Mouse (Mus musculus): Measurements from ENCODE around the gene Snrnp70. TPM values are rescaled to one million over a fixed set of nuclear protein-coding genes. Genes with fewer than 3 reads are reported as not detected.

The Snrnp70 gene
- polyA plus RNA-seq, 1 experiment from 2014 or later, result 95.7 TPM

GRCm38 (mm10) chr7:45336319-45336718 is 59.2 kb downstream of the Snrnp70 start:
- ATAC-seq, result no peak
- Histone ChIP-seq H3K4me3 (ENCODE audit: low read depth, low read length) (no peak overlapping the region), H3K9me3 (replicated peaks; ENCODE audit: control insufficient read depth, low read length) (no peaks in the 10 kb centered on the region), H3K36me3 (ENCODE audit: control insufficient read depth, insufficient read depth, low read length) (no peaks in the 10 kb centered on the region), H3K27me3 (replicated peaks; ENCODE audit: control insufficient read depth, insufficient read depth, low read length) (peaks cover 7% of the 10 kb centered on the region), H3K4me2 (ENCODE audit: low read length) (no peak overlapping the region), H3K4me1 (ENCODE audit: control insufficient read depth, insufficient read depth, low read length) (peaks cover 32% of the 10 kb centered on the region), H3K27ac (ENCODE audit: low read depth, low read length) (no peak overlapping the region), H3K9ac (ENCODE audit: low read length) (no peak overlapping the region)
- no peak for DNase-seq (ENCODE audit: low spot score)
- WGBS, result 92% methylated on average over 4 of the region's 4 CpGs

DNA sequence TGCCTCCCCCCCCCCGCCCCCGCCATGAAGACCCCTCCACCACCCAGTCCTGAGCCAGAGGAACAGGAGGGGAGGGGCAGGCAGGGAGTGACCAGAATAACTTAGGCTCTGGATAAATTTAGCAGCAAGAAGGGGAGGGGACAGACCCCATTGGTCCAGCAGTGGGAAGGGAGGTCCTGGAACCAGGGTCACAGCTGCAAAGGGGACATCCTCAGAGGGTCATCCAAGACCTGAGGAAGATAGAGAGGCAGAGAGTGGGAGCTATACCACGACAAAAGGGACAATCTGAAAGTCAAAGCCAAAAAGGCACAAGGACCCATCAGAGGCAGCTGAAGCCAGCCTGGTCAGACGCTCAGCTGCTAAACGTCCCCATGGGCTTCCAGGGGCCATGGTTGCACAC is 60.5 kb downstream of the Snrnp70 start, which contains the start of gene Hrc:
Gene Hrc (plus strand): TSS at position 235 of the 400 bp plus-strand sequence.
- no peak for DNase-seq (ENCODE audit: low spot score)
- peak within 1 kb of the TSS; percentile 92 for H3K4me2 ChIP-seq (ENCODE audit: low read length)
- 38% methylated on average over 5 of the region's 5 CpGs for WGBS

DNA sequence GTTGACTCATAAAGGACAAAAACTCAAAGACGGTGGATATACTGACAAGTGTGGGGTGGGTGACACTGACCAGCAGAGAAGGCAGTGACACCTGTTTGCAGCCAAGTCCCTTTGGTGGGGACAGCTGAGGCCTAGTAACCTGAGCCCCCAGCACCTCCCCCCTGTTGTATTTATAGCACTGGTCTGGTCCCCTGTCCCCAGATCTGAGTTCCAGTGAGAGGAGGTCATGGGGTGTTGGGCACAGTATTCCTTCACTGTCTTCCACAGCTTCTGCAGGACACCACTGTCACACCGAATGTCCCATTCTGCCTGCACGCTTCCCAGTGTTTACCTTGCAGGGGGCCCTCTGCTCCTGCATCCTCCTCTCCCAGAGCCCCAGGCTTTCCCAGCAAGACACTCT is 60.9 kb downstream of the Snrnp70 start:
- Histone ChIP-seq H3K27me3 (replicated peaks; ENCODE audit: control insufficient read depth, insufficient read depth, low read length) (peaks cover 7% of the 10 kb centered on the region), H3K4me2 (ENCODE audit: low read length) (no peak overlapping the region), H3K36me3 (ENCODE audit: control insufficient read depth, insufficient read depth, low read length) (no peaks in the 10 kb centered on the region), H3K9ac (ENCODE audit: low read length) (no peak overlapping the region), H3K9me3 (replicated peaks; ENCODE audit: control insufficient read depth, low read length) (no peaks in the 10 kb centered on the region), H3K27ac (ENCODE audit: low read depth, low read length) (no peak overlapping the region), H3K4me1 (ENCODE audit: control insufficient read depth, insufficient read depth, low read length) (peaks cover 19% of the 10 kb centered on the region), H3K4me3 (ENCODE audit: low read depth, low read length) (no peak overlapping the region)
- DNase-seq (ENCODE audit: low spot score) (no peak), ATAC-seq (no peak)
- WGBS, result 30% methylated on average over 3 of the region's 3 CpGs

More for the DNA sequence above, 60.5 kb downstream of the Snrnp70 start, which contains the start of gene Hrc:
- no peak within 1 kb of the TSS; the same call in 1 of the 2 replicates for H3K9ac ChIP-seq (ENCODE audit: low read length)
- H3K27me3 ChIP-seq (replicated peaks; ENCODE audit: control insufficient read depth, insufficient read depth, low read length), result peaks cover 7% of the 10 kb centered on the region
- no peak within 1 kb of the TSS for H3K27ac ChIP-seq (ENCODE audit: low read depth, low read length)
- no peaks in the 10 kb centered on the region for H3K36me3 ChIP-seq (ENCODE audit: control insufficient read depth, insufficient read depth, low read length)
- no peaks in the 10 kb centered on the region for H3K9me3 ChIP-seq (replicated peaks; ENCODE audit: control insufficient read depth, low read length)
- H3K4me3 ChIP-seq (ENCODE audit: low read depth, low read length), result no peak within 1 kb of the TSS
- ATAC-seq, result no peak
- H3K4me1 ChIP-seq (ENCODE audit: control insufficient read depth, insufficient read depth, low read length), result peaks cover 23% of the 10 kb centered on the region

- H3K4me1 ChIP-seq (ENCODE audit: control insufficient read depth, insufficient read depth, low read length), result peaks cover 10% of the 10 kb centered on the region
- DNase-seq (ENCODE audit: low spot score), result peak; percentile 80
- H3K9ac ChIP-seq (ENCODE audit: low read length), result peak within 1 kb of the TSS; percentile 71
- H3K36me3 ChIP-seq (ENCODE audit: control insufficient read depth, insufficient read depth, low read length), result no peaks in the 10 kb centered on the region
- H3K9me3 ChIP-seq (replicated peaks; ENCODE audit: control insufficient read depth, low read length), result no peaks in the 10 kb centered on the region
- peak; percentile 78 for ATAC-seq
- peaks cover 3% of the 10 kb centered on the region for H3K27me3 ChIP-seq (replicated peaks; ENCODE audit: control insufficient read depth, insufficient read depth, low read length)
- peak within 1 kb of the TSS; percentile 27; the same call in 1 of the 2 replicates for H3K27ac ChIP-seq (ENCODE audit: low read depth, low read length)
- H3K4me2 ChIP-seq (ENCODE audit: low read length), result peak within 1 kb of the TSS; percentile 92
- under 1% methylated on average over 38 of the region's 38 CpGs for WGBS
- H3K4me3 ChIP-seq (ENCODE audit: low read depth, low read length), result peak within 1 kb of the TSS; percentile 53
These were observed 62.0 kb downstream of the Snrnp70 start, which contains the start of gene Trpm4 for GRCm38 (mm10) chr7:45333431-45333982. TSS of gene Trpm4 (minus strand) at chr7:45333780.

- Histone ChIP-seq H3K27ac (ENCODE audit: low read depth, low read length) (0 out of 2 replicates have a peak overlapping the region, but pooled peaks have one; percentile 27), H3K4me3 (ENCODE audit: low read depth, low read length) (peak overlapping the region; percentile 53)
- WGBS, result 3% methylated on average over 22 of the region's 22 CpGs
These were observed 62.7 kb downstream of the Snrnp70 start for GRCm38 (mm10) chr7:45332685-45333425.

GRCm38 (mm10) chr7:45331502-45331901 is 64.0 kb downstream of the Snrnp70 start:
- Histone ChIP-seq H3K27ac (ENCODE audit: low read depth, low read length) (no peak overlapping the region), H3K4me1 (ENCODE audit: control insufficient read depth, insufficient read depth, low read length) (peaks cover 7% of the 10 kb centered on the region), H3K9me3 (replicated peaks; ENCODE audit: control insufficient read depth, low read length) (no peaks in the 10 kb centered on the region), H3K4me3 (ENCODE audit: low read depth, low read length) (no peak overlapping the region), H3K4me2 (ENCODE audit: low read length) (no peak overlapping the region), H3K27me3 (replicated peaks; ENCODE audit: control insufficient read depth, insufficient read depth, low read length) (no peaks in the 10 kb centered on the region; the same call in 1 of the 2 replicates), H3K9ac (ENCODE audit: low read length) (no peak overlapping the region), H3K36me3 (ENCODE audit: control insufficient read depth, insufficient read depth, low read length) (no peaks in the 10 kb centered on the region)
- 85% methylated on average over 6 of the region's 6 CpGs for WGBS
- no peak for DNase-seq (ENCODE audit: low spot score)
- ATAC-seq, result no peak

More at GRCm38 (mm10) chr7:45332685-45333425, 62.7 kb downstream of the Snrnp70 start:
- no peaks in the 10 kb centered on the region for H3K9me3 ChIP-seq (replicated peaks; ENCODE audit: control insufficient read depth, low read length)
- H3K4me2 ChIP-seq (ENCODE audit: low read length), result peak overlapping the region; percentile 92
- peak; percentile 54 for DNase-seq (ENCODE audit: low spot score)
- H3K4me1 ChIP-seq (ENCODE audit: control insufficient read depth, insufficient read depth, low read length), result peaks cover 7% of the 10 kb centered on the region
- H3K36me3 ChIP-seq (ENCODE audit: control insufficient read depth, insufficient read depth, low read length), result no peaks in the 10 kb centered on the region
- peaks cover 3% of the 10 kb centered on the region for H3K27me3 ChIP-seq (replicated peaks; ENCODE audit: control insufficient read depth, insufficient read depth, low read length)
- peak; percentile 49 for ATAC-seq
- peak overlapping the region; percentile 71 for H3K9ac ChIP-seq (ENCODE audit: low read length)

DNA sequence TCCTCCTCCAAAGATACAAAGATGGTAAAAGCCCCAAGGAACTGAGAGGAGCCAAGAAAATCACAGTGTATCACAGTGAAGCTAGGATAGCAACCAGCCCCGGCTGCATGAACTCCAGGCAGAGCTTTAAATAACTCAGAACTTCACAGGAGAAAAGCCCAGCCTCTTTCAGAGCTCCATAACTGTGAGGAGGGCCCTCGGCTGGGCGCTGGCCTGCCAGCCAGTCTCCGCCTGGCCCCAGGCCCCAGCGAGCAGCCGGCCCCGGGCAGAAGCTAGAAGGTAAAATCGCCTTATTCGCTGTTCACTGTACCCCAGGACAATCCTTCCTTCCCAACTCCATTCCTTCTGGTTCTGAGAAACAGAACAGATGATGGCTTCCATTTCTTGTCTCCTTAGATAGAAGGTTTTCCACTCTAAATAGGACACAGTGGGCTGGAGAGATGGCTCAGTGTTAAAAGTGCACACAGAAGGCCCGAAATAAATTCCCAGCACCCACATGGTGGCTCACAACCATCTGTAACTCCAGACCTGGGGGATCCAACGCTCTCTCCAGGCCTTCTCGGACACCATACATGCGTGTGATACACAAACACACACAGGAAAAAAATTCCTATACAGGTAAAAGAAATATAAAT is 66.6 kb downstream of the Snrnp70 start:
- WGBS, result 79% methylated on average over 13 of the region's 13 CpGs
- no peak for ATAC-seq
- H3K9ac ChIP-seq (ENCODE audit: low read length), result no peak overlapping the region
- no peak overlapping the region for H3K27ac ChIP-seq (ENCODE audit: low read depth, low read length)
- no peaks in the 10 kb centered on the region for H3K36me3 ChIP-seq (ENCODE audit: control insufficient read depth, insufficient read depth, low read length)
- no peak overlapping the region for H3K4me2 ChIP-seq (ENCODE audit: low read length)
- DNase-seq (ENCODE audit: low spot score), result no peak
- no peaks in the 10 kb centered on the region for H3K9me3 ChIP-seq (replicated peaks; ENCODE audit: control insufficient read depth, low read length)
- H3K4me3 ChIP-seq (ENCODE audit: low read depth, low read length), result no peak overlapping the region
- no peaks in the 10 kb centered on the region for H3K27me3 ChIP-seq (replicated peaks; ENCODE audit: control insufficient read depth, insufficient read depth, low read length)
- peaks cover 7% of the 10 kb centered on the region for H3K4me1 ChIP-seq (ENCODE audit: control insufficient read depth, insufficient read depth, low read length)

Data from forebrain, embryonic 14.5 days (tissue).